Mouse (Mus musculus) neutrophil, adult 5-6 weeks (primary cell): ENCODE measurements around the gene Gpcpd1. TPM values are rescaled to one million over a fixed set of nuclear protein-coding genes. Genes with fewer than 3 reads are reported as not detected.

ENCODE experiments used
- ATAC-seq: fragments of 151-379, 151-347 bp; 2 replicates; pipeline ENCODE4 v1.8.0; 2017; ENCODE audit warnings: mild to moderate bottlenecking, moderate TSS enrichment; ENCODE audit not compliant: insufficient number of reproducible peaks, poor library complexity, low FRiP score, severe bottlenecking; ENCODE audit errors: extremely low read depth
- total RNA-seq: library from RNA; stranded (forward); fragments of 200-1000 nt; gene quantifications from 2 replicates; pipeline ENCODE4 v1.2.3, GENCODE M21; 2017

Gene Gpcpd1
- total RNA-seq, 1 experiment from 2014 or later: 604 TPM

- no peak for ATAC-seq
Observed at GRCm38 (mm10) chr2:132527864-132528263, 59.7 kb downstream of the Gpcpd1 start.

- no peak; the same call in 1 of the 2 replicates for ATAC-seq
Observed at GRCm38 (mm10) chr2:132526894-132527532, 60.5 kb downstream of the Gpcpd1 start.

GRCm38 (mm10) chr2:132526110-132526509 lies 61.4 kb downstream of the Gpcpd1 start:
- ATAC-seq: no peak

- ATAC-seq: no peak
Observed at GRCm38 (mm10) chr2:132518021-132518901, 69.3 kb downstream of the Gpcpd1 start.

- no peak for ATAC-seq
Observed at GRCm38 (mm10) chr2:132517194-132517836, 70.2 kb downstream of the Gpcpd1 start.

- peak; percentile 57 for ATAC-seq
Observed at GRCm38 (mm10) chr2:132516130-132517030, 71.1 kb downstream of the Gpcpd1 start.

- no peak for ATAC-seq
Observed at GRCm38 (mm10) chr2:132515607-132516006, 71.9 kb downstream of the Gpcpd1 start.

GRCm38 (mm10) chr2:132515076-132515475 lies 72.5 kb downstream of the Gpcpd1 start:
- no peak for ATAC-seq

GRCm38 (mm10) chr2:132514353-132514752 lies 73.2 kb downstream of the Gpcpd1 start:
- no peak for ATAC-seq

GRCm38 (mm10) chr2:132513371-132514181 lies 74.0 kb downstream of the Gpcpd1 start:
- no peak for ATAC-seq

GRCm38 (mm10) chr2:132512977-132513351 lies 74.6 kb downstream of the Gpcpd1 start:
- no peak for ATAC-seq

- ATAC-seq: peak; percentile 51
Observed at GRCm38 (mm10) chr2:132512051-132512976, 75.2 kb downstream of the Gpcpd1 start.

GRCm38 (mm10) chr2:132511011-132511818 lies 76.3 kb downstream of the Gpcpd1 start:
- peak; percentile 27; the same call in 1 of the 2 replicates for ATAC-seq

- peak; percentile 39; the same call in 1 of the 2 replicates for ATAC-seq
Observed at GRCm38 (mm10) chr2:132509714-132510113, 77.8 kb downstream of the Gpcpd1 start.

- no peak for ATAC-seq
Observed at GRCm38 (mm10) chr2:132509261-132509660, 78.3 kb downstream of the Gpcpd1 start.

- no peak for ATAC-seq
Observed at GRCm38 (mm10) chr2:132507521-132507920, 80.0 kb downstream of the Gpcpd1 start.
